Mouse (Mus musculus): ENCODE measurements around the gene Klhl33.
"Not testable (repeated sequence)": the region's sequence is repeated elsewhere in the genome, so short reads cannot be mapped to it uniquely, and the experiment has no call there.

Klhl33 gene

GRCm38 (mm10) chr14:50903973-50904827, 6.9 kb upstream of the Klhl33 start:
- DNase-seq (ENCODE audit: low spot score) = no peak

DNA sequence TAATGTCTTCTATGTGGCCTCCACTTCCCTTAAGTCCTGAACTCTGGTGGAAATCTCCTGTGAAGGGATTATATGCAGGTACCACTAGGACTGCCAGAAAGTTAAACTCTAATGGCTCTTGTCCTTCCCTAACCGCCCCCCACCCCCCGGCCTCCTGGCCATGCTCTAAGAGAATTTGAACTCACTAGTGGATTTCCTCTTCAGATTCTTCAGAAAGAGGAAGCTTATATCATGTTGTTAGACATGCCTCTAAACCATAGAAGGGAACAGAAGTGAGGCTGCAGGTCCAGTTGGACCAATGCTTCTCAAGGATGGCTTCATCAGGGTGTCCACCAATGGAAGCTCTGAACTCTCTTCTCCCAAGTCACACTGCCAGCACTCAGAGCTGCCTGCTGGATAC, 685 bp upstream of the Klhl33 start:
- not testable (repeated sequence) for DNase-seq (ENCODE audit: low spot score)

- DNase-seq (ENCODE audit: low spot score) = no peak
These were observed 447 bp downstream of the Klhl33 start for GRCm38 (mm10) chr14:50896747-50897373.

DNA sequence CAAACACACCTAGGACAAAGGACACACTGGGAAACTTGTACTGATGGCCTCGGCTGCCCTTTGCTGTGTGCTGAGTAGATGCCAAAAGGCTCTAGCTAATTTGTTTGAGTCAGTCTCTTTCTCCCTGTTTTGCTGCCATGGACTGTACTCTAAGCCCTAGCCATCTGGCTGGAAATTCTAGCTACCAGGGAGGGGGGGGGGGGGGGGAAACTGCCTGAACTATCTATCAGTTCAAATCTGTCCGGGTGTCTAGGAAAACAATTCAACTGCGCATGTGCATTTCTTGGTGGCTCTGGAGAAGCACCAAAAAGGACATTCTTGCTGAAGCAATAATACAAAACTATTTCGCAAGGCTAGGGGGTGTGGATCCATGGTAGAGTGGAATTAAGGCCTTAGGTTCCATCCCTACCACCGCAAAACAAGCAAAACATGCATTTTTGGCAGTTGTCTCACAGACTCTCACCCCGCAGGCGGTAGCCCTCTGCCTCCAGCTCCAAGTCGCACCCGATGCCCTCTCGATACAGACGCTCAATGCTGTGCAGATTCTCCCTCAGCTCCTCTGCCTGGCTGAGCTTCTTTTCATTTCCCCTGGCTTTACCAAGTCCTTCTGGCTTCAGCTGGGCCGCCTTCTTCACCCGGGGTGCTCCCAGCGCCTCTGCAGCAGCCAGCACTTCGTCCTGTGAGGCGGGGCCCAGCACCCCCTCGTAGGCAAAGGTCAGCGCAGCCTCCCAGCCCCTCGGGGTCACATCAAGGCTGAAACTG, 1.1 kb downstream of the Klhl33 start:
- peak; percentile 21 for DNase-seq (ENCODE audit: low spot score)

GRCm38 (mm10) chr14:50895407-50895806, 1.9 kb downstream of the Klhl33 start:
- no peak for DNase-seq (ENCODE audit: low spot score)

DNA sequence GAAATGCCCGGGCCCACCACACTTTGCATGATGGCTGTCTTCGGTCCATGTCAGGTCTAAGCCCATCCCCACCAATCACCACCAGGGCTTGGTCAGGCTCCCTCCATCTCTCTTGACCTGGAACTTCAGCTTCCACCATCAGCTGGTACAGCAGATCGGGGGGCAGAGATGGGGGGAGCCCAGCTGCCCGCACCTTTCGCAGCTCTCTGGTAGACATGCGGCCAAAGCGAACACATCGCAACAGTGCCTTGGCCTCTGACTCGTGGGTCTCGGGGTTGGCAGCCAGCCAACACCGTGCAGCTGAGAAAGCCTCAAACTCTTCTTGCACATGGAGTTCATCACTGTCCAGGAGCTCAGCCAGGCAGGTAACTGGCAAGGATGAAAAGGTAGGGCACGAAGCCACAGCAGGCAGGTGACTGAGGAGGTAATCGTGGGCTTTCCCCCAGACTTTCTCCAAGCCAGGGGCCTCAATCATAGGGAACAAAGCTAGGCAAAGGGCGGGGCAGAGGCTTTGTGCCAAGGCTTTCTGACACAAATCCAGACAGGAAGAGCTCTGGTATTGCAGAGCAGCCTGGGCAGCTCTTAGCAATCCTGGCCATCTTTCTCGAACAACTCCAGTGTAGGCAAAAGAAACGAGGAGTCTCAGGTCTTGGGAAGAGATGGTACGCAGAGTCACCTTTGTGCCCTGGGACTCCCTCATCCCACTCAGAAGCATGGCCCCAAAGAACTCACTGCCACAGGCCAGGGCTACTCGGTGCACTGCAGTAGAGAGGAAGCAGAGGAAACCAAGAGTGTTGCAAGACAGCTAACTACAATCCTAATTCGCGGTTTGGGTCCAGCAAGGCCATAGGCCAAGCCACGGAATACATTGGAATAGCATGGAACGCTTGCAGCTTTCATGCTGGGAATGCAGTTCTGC, 4.5 kb downstream of the Klhl33 start:
- DNase-seq (ENCODE audit: low spot score) = no peak

- DNase-seq (ENCODE audit: low spot score) = no peak
These were observed 5.2 kb downstream of the Klhl33 start for GRCm38 (mm10) chr14:50892091-50892490.

GRCm38 (mm10) chr14:50891621-50892020, 5.7 kb downstream of the Klhl33 start:
- DNase-seq (ENCODE audit: low spot score) = no peak

GRCm38 (mm10) chr14:50876236-50876950, 20.9 kb downstream of the Klhl33 start:
- no peak for DNase-seq (ENCODE audit: low spot score)

GRCm38 (mm10) chr14:50875591-50876230, 21.6 kb downstream of the Klhl33 start:
- no peak for DNase-seq (ENCODE audit: low spot score)

DNA sequence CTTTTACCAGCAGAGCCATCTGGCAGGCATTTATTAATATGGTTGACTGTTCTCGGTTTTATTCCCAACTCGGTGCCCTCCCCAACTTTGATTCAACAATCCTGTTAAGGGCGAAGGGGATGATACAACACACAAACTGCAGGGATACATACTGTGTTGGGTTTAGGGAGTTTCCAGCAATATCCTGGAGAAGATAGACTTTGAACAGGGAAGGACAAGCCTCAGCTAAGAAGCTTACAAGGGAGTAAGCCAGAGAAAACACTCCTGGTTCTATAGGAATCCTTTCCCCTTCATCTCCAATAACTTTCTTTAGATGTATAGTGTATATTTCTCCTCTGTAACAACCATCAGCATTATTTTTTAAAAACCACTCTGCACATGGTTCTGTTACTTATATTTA, 22.1 kb downstream of the Klhl33 start:
- no peak for DNase-seq (ENCODE audit: low spot score)

DNA sequence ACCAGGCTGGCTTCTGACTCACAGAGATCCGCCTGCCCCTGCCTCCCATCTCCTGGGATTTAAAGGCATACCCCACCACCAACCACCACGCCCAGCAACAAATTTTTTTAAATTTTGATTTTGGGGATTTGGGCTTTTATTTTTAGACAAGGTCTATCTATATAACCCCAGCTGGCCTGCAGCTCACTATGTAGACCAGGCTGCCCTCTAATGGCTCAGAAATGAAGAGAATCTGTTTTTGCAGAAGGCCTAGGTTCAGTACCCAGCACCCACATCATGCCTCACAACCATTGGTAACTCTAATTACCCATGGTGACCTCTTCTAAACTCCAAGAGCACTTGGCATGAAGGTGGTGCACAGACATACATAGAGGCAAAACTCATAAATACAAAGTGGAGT, 26.0 kb downstream of the Klhl33 start:
- DNase-seq (ENCODE audit: low spot score) = no peak

DNA sequence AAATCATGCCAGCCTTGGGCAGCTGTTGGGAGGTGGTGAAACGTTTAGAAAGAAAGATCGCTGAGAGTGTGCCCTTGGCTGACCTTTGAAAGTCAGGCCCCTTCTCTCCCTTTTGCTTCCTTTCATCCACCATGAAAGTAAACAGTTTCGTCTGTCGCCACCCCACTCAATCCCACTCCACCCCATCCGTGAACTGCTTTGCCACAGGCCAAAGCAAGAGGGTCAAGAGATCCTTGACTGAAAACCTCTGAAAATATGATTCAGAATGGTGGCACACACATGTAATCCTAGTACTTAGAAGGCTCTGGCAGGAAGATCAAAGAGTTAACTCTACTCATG, 26.5 kb downstream of the Klhl33 start:
- DNase-seq (ENCODE audit: low spot score) = no peak

DNA sequence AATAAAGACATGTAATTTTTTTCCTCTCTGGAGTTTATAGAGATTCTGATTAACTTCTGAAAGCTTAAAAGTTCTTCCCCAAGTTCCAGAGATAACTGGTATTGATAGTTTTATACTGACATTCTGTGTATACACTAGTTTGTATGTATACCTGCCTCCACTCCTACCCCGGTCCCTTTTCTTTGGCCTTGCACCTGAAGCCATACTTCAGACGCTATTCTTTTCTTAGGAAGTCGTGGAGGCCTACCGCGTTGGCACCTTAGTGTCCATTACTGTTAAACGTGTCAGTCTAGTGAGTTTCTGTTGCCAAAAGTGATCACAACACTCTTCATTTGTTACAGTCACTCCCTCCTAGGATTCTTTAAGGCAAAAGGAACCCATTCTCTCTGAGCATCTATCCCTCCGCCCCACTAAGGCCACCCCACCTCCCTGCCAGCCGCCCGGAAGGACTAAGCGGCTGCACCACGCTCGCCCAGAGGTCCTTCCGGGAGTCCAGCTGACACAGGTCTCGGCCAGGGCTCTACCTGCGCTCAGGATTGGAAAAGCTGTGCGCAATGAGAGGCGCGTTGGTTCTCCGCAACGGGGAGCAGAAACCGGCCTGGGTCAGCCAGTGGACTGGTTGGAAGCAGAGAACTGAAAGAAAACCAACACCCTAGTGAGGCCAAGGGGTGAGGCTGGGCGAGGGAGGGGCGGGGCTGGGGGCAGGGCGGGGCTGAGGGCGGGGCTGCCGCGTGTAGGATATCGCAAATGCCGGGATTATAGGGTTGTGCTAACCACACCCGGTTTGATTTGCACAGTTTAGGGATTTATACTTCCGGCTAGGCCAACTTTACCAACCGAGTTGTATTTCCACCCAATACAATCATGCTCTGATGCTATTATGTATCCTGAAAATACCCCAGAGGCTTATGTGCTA, 27.2 kb downstream of the Klhl33 start, which contains the start of gene Tep1:
TSS of gene Tep1 (minus strand) at position 672 of the 916 bp plus-strand sequence.
- peak; percentile 83 for DNase-seq (ENCODE audit: low spot score)

- DNase-seq (ENCODE audit: low spot score) = no peak
These were observed 28.7 kb downstream of the Klhl33 start for GRCm38 (mm10) chr14:50868656-50869055.

GRCm38 (mm10) chr14:50868211-50868610, 29.1 kb downstream of the Klhl33 start:
- no peak for DNase-seq (ENCODE audit: low spot score)

DNA sequence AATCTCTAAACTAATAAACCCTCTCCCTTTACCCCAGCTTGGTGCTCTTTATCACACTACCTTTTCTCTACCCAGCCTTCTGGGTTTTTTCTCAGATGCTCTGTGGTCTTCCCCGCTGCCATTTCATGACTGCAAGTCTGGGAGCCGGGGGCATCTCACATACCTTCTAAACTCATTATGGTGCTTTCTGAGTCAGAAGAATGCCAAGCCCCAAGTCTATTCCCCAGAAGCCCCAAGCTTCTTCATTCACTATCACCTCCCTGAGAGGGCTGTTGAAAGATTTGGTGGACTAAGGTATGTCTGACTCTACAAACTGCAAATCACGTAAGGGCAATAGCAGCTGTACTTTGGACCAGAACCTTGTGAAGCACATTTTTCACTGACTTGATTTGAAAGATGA, 30.3 kb downstream of the Klhl33 start:
- no peak for DNase-seq (ENCODE audit: low spot score)

- DNase-seq (ENCODE audit: low spot score) = not testable (repeated sequence)
These were observed 32.3 kb downstream of the Klhl33 start for GRCm38 (mm10) chr14:50865005-50865404.

DNA sequence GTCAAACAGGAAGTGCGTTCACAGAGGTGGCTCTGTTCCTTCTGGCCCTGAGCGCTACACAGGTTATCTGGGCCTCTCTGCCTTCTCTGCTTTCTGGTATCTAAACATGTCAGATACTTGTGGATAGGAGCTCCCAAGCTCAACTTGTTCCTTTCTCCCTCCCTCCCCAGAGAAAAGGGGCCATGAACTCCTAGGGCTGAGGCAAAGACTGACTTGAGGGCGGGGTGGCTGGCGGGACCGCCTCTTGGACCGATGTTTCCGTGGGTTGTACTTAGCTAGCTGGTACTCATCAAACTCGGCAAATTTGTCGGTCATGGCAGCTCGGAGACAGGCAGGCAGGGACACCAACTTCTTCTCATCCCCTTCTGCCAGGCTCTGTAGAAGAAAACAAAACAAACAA, 34.7 kb downstream of the Klhl33 start:
- no peak for DNase-seq (ENCODE audit: low spot score)

All from testis, postnatal 14 days (tissue).